Mouse (Mus musculus): ENCODE measurements around the gene Tnfsf4. TPM values are rescaled to one million over a fixed set of nuclear protein-coding genes. Genes with fewer than 3 reads are reported as not detected.

The Tnfsf4 gene
- polyA plus RNA-seq, 1 experiment from 2014 or later = not detected

- no peak overlapping the region for H3K4me2 ChIP-seq (replicated peaks)
- no peaks in the 10 kb centered on the region for H3K36me3 ChIP-seq
- H3K9ac ChIP-seq = no peak overlapping the region
- H3K4me1 ChIP-seq = peaks cover 5% of the 10 kb centered on the region; the same call in 1 of the 2 replicates
- no peak for ATAC-seq (ENCODE audit: insufficient number of reproducible peaks, insufficient read depth, low FRiP score, low TSS enrichment)
- peak overlapping the region; percentile 41; the same call in 1 of the 2 replicates for H3K27ac ChIP-seq
- H3K4me3 ChIP-seq = no peak overlapping the region
- H3K27me3 ChIP-seq = no peaks in the 10 kb centered on the region
- H3K9me3 ChIP-seq = no peaks in the 10 kb centered on the region
- WGBS = 54% methylated on average over 2 of the region's 2 CpGs
Observed at GRCm38 (mm10) chr1:161463388-161464085, 68.3 kb downstream of the Tnfsf4 start.

Other genes starting within 250 kb of the Tnfsf4 start
- 0.45 and 0.49 TPM in 2 replicates for gene Tex50, start 236.1 kb upstream of the Tnfsf4 start, polyA plus RNA-seq (2016; fragmentation: Nextera tagmentation; extraction: Ambion mirVana)
- 427 and 464 TPM in 2 replicates for gene Prdx6, start 144.2 kb upstream of the Tnfsf4 start, polyA plus RNA-seq (2016; fragmentation: Nextera tagmentation; extraction: Ambion mirVana)
- not detected in 2 replicates for gene Tnfsf18, start 99.2 kb downstream of the Tnfsf4 start, polyA plus RNA-seq (2016; fragmentation: Nextera tagmentation; extraction: Ambion mirVana)